Mouse (Mus musculus): ENCODE measurements around the gene Lsm12.
"Not testable (repeated sequence)": the region's sequence is repeated elsewhere in the genome, so short reads cannot be mapped to it uniquely, and the experiment has no call there.

Lsm12 gene

DNA sequence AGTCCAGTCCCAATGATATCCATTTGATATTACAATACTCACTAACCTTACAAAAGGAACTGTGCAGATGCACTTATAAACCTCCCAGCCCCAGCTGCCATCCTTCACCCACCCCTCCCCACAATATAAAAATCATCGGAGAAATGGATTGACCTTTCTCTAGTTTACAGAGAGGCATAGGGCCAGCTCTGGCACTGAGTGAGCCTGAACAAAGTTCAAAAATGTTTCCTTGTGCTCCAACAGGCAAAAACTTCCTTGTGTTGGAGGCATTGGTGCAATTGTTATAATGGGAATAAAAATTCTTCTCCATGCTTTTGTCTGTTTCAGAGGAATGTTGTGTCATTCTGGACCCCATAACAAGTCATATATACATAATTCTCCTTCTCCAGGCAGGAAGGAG lies 1.1 kb upstream of the Lsm12 start:
- no peak for DNase-seq (ENCODE audit: low spot score in 2 of 2)

DNA sequence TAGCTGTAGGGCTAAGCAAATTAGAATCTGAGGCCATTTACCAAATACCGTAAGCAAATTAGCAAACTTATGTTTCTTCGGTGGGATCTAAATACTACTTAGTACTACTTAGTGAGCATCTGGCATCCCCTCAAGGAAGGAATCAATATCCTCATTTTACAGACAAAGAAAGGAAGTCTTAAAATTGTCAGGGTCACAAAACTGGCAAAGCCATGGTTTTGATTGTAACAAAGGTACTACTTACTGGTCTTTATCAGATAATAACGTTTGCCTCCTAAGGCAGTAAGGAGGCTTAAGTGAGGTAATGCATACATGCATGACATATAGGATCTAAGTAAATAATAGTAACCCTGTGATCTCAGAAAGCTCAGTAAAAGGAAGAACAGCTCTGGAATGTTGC lies 581 bp upstream of the Lsm12 start:
- no peak for DNase-seq (ENCODE audit: low spot score in 2 of 2)

DNA sequence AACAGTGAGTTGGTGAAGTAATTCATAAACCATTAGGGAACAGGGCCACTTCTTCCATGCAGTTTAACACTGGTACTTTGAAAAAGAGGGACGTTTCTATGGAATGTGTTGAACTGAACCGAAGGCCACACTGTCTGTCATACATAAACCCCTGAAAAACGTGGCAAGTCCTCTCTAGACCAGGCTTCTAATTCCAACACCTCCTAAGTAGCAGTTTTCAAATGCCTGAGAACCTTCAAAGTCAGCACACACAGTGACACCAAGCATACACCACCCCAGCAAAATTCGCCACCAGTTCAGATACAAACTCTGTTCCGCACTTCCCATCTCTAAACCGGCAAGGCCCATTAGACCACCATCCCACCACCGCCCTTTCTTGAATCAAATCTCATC lies 847 bp downstream of the Lsm12 start:
- DNase-seq (ENCODE audit: low spot score in 2 of 2) = no peak

DNA sequence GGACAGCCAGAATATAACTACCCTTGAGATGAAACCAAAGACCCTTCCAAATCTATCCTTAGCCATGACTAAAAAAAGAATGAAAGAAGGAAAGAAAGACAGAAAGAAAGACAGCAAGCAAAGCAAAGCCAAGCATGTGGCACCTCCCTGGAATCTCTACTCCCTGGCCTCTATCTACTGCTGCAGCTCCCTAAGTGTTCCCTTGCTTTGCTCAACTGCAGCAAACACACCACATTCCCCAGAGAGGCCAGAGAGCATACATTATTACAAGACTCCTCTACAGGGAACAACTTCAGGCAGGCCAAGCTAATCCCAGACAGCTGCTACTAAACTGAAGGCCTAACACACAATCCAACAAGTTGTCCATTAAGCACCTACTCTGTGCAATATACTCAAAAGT lies 5.3 kb downstream of the Lsm12 start:
- no peak for DNase-seq (ENCODE audit: low spot score in 2 of 2)

DNA sequence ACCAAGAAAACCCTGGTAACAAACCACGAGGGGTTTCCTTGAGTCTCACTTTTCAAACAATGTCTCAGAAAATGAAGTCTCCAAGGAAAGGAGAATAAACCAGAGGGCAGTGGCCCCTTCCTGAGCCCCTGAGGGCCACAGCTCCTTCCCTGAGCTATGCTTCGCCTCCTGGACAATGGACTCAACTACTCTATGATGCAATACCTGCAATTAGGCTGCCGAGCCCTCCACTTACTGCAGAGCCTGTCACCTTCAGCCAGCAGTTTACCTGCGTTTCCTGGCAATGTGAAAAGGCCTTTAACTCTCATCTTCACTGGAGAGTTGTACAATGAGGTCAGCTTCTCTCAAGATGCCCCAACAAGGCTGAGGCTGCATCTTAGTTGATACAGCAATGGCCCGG lies 16.4 kb downstream of the Lsm12 start:
- DNase-seq (ENCODE audit: low spot score in 2 of 2) = no peak

DNA sequence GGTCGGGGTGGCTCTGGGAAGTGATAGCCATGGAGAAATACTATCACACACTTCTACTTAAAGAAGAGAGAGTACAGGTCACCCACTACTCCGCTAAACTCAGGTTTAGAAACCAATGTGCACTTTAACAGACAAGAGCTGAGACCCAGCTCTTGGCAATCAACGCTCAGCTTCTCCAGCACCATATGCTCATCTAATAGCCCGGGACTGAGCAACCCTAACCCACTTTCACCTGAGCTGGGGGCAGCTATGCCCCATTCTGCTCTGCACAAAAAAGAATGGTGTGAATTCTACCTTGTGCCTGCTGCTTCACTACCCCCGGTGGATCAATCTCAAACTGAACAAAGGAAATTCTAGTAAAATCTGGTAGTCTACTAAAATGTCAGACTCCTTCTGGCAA lies 17.6 kb downstream of the Lsm12 start:
- no peak for DNase-seq (ENCODE audit: low spot score in 2 of 2)

DNA sequence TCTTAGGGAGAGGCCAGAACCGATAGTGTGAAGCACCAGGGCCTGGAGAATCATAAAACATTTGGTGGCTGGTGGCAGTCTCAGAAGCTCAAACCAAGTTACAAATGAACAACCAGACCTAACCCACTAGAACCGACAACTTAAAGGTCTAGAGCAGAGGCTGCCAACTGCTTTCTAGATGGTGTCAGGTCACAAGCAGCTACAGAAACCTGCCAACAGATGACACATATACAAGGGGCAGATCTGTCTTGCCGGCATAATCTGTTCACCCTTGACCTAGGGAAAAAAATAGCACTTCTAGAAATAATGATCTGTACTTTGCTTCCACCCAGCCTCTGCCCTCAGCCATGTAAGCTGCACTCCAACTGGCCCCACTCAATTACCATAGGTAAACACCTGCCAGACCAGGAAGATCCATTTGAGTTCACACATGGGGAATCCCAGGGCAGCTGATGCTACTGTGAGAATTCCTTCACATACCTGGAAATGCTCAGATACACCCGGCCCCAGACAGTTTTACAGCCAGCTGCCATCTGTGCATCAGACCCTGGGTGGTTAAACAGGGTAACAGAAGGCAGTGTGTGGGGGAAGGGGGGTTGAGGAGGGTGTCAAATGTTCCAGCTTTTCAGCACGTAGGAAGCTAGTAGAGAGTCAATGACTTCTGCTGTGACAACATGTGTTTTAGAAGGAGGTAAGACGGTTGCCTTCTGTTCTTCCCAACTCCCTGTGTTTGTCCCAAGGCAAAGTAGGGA lies 18.9 kb downstream of the Lsm12 start:
- DNase-seq (ENCODE audit: low spot score in 2 of 2) = no peak

DNA sequence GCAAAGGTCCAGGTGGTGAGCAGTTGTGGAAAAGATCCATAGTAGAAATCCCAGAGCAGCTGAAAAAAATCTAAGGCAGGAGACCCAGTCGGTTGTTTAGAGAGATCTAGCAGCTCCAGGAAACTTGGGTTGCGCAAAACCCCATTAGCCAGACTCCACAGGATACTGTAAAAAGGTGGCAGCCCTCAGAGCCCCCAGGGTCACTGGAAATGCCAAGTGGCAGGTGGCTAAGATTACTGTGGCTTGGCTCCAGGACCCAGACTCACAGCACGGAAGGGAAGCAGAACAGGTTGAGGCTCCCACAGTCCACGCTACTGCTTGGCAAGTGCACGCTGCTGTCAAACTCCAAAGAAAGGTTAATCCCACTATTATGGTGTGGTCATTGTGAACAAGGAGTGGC lies 25.3 kb downstream of the Lsm12 start:
- DNase-seq (ENCODE audit: low spot score in 2 of 2) = no peak

DNA sequence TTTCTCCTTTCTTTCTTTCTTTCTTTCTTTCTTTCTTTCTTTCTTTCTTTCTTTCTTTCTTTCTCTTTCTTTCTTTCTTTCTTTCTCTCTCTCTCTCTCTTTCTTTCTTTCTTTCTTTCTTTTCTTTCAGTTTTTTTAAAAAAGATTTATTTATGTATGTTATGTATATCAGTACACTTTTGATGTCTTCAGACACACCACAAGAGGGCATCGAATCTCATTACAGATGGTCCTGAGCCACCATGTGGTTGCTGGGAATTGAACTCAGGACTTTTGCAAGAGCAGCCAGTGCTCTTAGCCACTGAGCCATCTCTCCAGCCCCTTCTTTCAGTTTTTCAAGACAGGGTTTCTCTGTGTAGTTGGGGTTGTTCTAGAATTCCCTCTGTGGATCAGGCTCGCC lies 27.1 kb downstream of the Lsm12 start:
- DNase-seq (ENCODE audit: low spot score in 2 of 2) = not testable (repeated sequence)

DNA sequence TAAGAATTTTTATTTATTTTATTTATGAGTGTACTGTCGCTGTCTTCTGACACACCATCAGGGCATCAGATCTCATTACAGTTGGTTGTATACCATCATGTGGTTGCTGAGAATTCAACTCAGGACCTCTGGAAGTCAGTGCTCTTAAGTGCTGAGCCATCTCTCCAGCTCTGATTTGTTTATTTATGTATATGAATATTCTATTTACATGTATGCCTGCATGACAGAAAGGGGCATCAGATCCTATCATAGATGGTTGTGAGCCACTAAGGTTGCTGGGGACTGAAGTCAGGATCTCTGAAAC lies 28.4 kb downstream of the Lsm12 start:
- DNase-seq (ENCODE audit: low spot score in 2 of 2) = no peak

DNA sequence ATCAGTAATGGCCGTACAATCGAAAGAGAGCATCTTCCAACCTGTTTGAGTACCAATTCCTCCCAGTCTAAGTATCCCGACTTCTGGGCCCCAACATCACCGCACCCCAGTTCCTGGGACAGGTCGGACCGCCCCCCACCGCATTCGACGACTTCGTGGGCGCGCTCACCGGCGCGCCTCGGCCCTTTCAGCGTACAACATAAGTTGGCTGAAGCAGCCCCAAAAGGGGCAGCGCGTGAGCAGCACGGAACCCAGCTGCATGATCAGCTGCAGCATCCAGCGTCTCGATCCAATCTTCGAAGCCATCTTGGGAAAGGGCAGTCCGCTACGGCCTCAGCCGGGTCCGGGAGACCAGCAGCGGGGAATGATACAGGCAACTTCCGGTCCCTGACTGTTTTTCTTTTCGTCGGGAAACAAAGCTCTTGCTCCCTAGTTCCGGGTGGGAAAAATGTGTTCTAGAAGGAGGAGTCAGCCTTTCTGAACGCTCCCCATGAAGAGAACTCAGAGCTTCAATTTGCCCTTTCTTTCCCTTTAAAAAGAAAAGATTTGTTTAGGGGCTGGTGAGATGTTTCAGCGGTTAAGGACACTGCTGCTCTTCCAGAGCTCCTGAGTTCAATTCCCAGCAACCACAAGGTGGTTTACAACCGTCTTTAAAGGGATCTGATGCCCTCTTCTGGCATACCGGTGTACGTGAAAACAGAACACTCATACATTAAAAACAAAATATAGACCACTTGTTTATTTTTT lies 28.9 kb downstream of the Lsm12 start, which contains the start of gene Tmem101:
Gene Tmem101, minus strand, starts transcription at position 366 of the 747 bp plus-strand sequence.
- DNase-seq (ENCODE audit: low spot score in 2 of 2) = peak; percentile 88 to 90

DNA sequence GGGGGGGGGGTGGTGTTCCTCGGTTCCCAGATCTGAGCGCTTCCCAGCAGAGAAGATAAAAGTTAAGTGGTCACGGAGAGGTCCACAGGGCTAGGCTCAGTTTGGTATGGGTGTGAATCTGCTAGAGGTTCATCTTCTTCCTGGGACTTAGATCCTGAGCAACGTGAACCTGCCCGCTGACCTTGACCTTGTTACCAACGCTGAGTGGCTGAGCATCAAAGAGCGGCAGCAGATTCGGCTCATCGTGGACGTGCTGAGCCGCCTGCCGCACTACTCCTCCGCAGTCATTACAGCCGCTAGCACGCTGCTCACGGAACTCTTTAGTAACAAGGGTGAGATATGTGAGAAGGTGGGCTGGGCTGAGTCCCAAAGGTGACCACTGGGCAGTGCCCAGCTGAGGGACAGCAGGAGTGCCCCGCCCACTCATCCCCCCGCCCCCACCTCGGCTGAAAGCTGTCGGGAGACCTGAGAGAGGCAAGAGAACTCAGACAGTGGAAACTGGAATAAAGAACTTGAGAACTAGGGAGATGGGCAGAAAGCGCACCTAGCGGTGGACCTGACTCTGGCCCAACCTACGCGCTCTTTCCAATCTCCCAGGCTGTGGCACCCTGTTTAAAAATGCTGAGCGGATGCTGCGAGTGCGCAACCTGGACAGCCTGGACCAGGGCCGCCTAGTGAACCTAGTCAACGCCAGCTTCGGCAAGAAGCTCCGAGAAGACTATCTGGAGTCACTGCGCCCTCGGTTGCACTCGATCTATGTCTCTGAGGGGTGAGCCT lies 37.7 kb downstream of the Lsm12 start:
- DNase-seq (ENCODE audit: low spot score in 2 of 2) = no peak

DNA sequence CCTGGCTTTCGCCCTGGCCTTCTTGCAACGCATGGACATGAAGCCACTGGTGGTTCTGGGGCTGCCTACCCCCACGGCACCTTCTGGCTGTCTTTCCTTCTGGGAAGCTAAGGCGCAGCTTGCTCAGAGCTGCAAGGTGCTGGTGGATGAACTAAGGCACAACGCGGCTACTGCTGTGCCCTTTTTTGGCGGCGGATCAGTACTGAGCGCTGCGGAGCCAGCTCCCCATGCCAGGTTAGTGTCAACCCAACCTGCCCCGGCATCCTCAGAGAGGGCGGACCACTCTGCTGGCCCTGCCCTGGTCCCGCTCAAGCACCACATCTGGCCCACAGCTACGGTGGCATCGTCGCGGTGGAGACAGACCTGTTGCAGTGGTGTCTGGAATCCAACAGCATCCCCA lies 38.6 kb downstream of the Lsm12 start:
- DNase-seq (ENCODE audit: low spot score in 2 of 2) = no peak

DNA sequence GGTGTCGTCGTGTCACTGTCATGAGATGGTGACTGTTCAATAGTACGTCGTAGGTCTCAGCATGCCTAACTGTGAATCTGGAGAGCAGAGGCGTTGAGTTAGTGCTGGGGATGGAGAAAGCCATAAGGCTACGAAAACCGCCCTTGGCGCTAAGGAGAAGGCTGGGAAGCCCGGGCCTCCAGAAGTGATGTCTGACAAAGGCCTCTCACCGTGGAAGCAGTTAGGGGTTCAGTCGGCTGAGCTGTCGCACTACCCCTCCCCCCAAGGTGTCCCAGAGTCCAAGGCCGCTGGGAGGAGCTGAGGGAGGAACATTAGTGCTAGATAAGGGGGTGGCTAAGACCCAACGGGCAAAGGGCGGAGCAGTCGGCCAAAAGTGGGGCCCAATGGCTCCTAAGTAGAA lies 39.1 kb downstream of the Lsm12 start:
- DNase-seq (ENCODE audit: low spot score in 2 of 2) = no peak

DNA sequence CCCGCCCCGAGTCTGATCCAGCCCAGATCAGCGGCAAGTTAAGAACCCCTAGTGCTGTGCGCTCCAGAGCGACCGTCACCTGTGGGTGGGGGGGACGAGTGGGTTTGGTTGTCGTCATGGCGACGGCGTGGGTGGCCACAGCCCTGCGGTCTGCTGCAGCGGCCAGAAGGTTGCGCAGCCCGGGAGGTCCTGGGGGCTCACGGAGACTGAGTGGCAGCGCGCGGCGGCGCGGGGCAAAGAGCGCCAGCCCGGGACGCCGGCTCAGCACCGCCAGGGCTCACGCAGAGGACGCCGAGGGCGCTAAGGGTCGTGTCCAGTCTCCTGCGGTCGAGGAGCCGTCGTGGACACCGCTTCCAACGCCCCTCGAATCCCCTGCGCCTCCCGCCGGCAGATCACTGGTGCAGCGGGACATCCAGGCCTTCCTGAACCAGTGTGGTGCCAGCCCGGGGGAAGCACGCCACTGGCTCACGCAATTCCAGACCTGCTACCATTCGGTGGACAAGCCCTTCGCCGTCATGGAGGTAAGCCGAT lies 39.6 kb downstream of the Lsm12 start, which contains the start of gene Nags:
Gene Nags, plus strand, starts transcription at position 43 of the 531 bp plus-strand sequence.
- DNase-seq (ENCODE audit: low spot score in 2 of 2) = no peak

DNA sequence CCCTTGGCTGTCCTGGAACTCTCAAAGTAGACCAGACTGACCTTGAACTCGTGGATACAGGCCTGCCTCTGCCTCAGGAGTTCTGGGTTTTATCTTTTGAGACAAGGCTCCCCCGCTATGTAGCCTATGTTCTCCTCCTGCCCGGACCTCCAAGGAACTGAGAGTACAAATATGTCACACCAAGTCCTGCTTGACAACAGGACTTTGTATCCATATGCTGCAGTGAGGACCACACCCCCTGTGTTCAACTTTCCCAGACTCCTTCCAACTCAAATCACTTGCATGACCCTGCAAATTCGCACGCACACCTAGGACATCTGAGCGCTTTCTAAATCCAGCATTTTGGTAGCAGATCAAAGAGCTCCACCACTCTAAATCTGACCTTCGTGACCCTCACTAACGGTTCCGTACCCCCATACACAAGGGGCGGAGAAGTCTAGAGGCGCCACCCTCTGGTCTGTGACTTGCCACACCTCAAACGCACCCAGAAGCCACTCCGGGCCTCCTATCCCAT lies 40.1 kb downstream of the Lsm12 start:
- DNase-seq (ENCODE audit: low spot score in 2 of 2) = no peak

DNA sequence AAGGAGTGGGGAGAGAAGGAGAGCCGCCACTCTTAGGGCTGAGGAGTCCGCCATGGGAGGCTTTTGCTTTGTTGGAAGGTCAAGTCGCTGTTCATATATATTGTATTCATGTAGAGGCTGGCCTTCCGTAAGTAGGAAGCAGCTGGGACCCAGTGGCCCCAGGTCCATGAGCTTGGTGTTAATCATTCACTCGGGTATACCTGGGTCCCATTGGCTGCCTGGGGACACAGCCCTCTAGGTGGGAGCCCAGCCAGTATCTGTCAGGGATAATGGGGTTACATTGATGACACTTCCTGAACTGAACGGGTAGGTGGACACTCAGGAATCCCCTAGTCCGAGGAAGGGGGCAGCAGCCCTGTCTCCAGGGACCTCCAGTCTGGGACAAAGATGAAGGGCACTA lies 42.7 kb downstream of the Lsm12 start:
- DNase-seq (ENCODE audit: low spot score in 2 of 2) = no peak

DNA sequence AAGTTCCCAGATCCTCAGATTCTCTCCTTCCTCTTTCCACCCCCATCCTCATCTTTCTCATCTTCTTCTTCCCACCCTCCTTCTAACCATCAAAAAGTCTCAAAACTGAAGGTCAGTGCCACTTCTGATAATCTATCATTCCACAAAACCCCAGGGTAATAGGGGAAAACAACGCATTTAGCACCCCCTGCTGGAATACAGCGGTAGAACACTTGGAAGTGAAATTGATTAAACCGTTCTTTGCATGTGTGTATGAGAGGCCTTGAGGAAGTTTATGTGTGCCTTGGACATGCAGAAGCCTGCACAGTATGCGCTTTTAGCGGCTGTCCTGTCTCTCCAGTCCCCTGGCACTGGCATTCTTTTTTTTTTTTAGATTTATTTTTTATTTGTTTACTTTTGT lies 44.6 kb downstream of the Lsm12 start:
- no peak for DNase-seq (ENCODE audit: low spot score in 2 of 2)

DNA sequence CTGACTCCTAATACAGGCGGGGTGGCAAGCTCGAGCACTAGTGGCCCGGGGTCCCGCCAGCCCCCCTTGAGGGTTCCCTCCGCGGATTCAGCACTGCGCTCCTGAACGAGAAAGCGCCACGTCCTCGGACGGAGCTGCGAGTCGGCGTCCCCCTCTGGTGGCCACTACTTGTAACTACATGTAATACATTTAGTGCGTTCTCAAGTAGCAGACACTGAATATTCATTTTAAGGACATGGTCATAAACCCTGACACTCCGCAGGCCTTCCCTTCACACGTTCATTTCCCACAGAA lies 46.7 kb downstream of the Lsm12 start:
- peak; percentile 52 to 71 for DNase-seq (ENCODE audit: low spot score in 2 of 2)

DNA sequence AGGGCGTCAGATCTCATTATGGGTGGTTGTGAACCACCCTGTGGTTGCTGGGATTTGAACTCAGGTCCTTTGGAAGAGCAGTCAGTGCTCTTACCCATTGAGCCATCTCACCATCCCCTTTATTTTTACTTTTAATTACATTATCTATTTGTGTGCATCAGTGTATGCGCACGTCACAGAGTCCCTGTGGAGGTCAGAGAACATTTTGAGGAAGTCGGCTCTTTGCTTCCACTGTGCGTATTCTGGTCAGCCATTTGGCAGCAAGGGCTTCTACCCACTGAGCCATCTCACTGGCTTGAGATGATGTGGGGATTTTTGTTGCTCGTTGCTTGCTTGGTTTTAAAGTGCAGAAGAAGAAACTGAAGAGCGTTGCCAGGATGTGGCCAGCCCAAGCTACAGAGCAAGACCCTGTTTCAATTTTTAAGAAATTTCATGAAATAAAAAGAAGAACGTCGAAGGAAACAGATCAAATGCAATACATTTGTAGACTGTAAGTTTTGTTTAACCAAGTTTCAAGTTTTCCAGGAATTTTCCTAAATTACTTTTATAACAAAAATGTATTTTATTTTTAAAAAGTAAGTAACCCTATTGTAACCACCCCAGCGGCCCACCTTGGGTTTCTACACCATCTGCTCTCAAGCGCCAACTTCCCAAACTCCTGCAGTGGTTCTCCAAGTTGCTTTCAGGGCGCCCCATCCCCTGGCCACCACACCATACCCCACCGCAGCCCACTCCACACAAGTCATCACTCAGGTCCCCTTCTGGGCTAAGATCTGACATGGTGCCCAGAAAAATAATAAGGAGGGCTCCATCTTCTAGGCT lies 47.3 kb downstream of the Lsm12 start:
- no peak for DNase-seq (ENCODE audit: low spot score in 2 of 2)

DNA sequence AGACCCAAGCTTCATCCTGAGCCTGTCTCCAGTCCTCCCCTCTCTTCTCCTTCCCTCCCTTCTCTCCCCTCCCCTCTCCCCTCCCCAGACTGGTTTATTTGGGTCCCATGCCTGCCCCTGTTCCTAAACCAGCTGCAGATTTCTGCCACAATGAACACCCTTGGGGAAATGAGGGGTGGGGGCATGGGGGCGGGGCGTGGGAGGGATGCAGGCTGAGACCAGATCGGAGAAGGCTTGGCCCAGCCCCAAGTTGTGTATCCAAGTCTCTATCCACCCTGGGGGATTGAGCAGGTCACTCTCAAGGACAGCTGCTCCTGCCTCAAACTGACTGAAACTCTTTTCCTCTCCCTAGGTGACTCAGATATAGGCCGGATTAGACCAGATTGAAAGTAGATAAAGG lies 50.6 kb downstream of the Lsm12 start:
- no peak for DNase-seq (ENCODE audit: low spot score in 2 of 2)

DNA sequence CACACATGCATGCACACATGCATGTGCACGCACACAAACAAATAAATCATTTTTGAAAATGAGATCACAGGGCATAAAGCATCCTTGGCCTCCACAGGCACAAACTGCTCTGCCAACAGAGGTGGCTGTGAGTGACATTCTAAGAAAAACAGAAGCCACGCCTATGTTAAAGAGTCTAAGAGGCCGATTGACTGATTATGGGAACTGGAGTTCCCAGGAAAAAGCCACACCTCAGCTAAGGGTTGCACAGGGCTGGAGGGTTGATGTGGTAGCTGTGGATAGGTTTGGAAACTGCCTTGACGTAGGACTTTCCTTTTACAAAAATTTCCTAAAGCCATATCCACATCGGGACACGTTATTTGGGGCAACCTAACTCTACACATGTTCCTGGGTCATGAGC lies 67.7 kb downstream of the Lsm12 start:
- DNase-seq (ENCODE audit: low spot score in 2 of 2) = no peak

All from urinary bladder, postnatal 4 days (tissue).